ENCODE assay signal across 8 mouse cellular contexts in genomic region chr5:113180755-113181154, GRCm38 (mm10). TPM values are rescaled to one million over a fixed set of nuclear protein-coding genes. Genes with fewer than 3 reads are reported as not detected.
DNase-seq lines count a peak whose midpoint lies in the region; ATAC-seq and TF ChIP-seq lines count a peak whose summit lies in the region.

No protein-coding gene starts in this region.

- TF ChIP-seq POLR2A in cerebellum, adult 2 months (IDR thresholded peaks at IDR 0.05; ENCODE audit: borderline replicate concordance, insufficient read depth, low read length): no peak

- H3K4me2 ChIP-seq in kidney, postnatal 0 days (ENCODE audit: low read length): peak overlapping the region; percentile 41
- peak overlapping the region; percentile 56 for H3K4me2 ChIP-seq in embryonic facial prominence, embryonic 15.5 days (replicated peaks)
- peak overlapping the region; percentile 53; the same call in 1 of the 2 replicates for H3K4me2 ChIP-seq in limb, embryonic 11.5 days (ENCODE audit: low read depth, severe bottlenecking)
- H3K4me2 ChIP-seq in neural tube, embryonic 12.5 days (replicated peaks): peak overlapping the region; percentile 58

- H3K4me3 ChIP-seq in kidney, postnatal 0 days (replicated peaks; ENCODE audit: low read depth, low read length): no peak overlapping the region
- peak overlapping the region; percentile 32 for H3K4me3 ChIP-seq in embryonic facial prominence, embryonic 15.5 days (replicated peaks)
- peak overlapping the region; percentile 23; the same call in 1 of the 2 replicates for H3K4me3 ChIP-seq in limb, embryonic 11.5 days (ENCODE audit: low read depth, low read length)
- H3K4me3 ChIP-seq in neural tube, embryonic 12.5 days: no peak overlapping the region
- H3K4me3 ChIP-seq in cerebellum, adult 2 months (replicated peaks; ENCODE audit: insufficient read depth, low read depth, low read length): no peak overlapping the region

- WGBS in kidney, postnatal 0 days: 70% methylated on average over 15 of the region's 15 CpGs
- 80% methylated on average over 15 of the region's 15 CpGs for WGBS in embryonic facial prominence, embryonic 15.5 days
- 79% methylated on average over 15 of the region's 15 CpGs for WGBS in limb, embryonic 11.5 days
- 81% methylated on average over 15 of the region's 15 CpGs for WGBS in neural tube, embryonic 12.5 days
- 85% methylated on average over 15 of the region's 15 CpGs for WGBS in cerebellum, adult 2 months

- peak overlapping the region; percentile 50; the same call in 1 of the 2 replicates for H3K9ac ChIP-seq in kidney, postnatal 0 days (ENCODE audit: low read depth, low read length)
- H3K9ac ChIP-seq in embryonic facial prominence, embryonic 15.5 days: no peak overlapping the region
- H3K9ac ChIP-seq in limb, embryonic 11.5 days (ENCODE audit: low read length): peak overlapping the region; percentile 50
- no peak overlapping the region for H3K9ac ChIP-seq in neural tube, embryonic 12.5 days

- H3K27ac ChIP-seq in kidney, postnatal 0 days: peak overlapping the region; percentile 92
- peak overlapping the region; percentile 90 for H3K27ac ChIP-seq in embryonic facial prominence, embryonic 15.5 days (replicated peaks)
- H3K27ac ChIP-seq in limb, embryonic 11.5 days (replicated peaks; ENCODE audit: low read depth, low read length): peak overlapping the region; percentile 74
- no peak overlapping the region for H3K27ac ChIP-seq in neural tube, embryonic 12.5 days
- H3K27ac ChIP-seq in cerebellum, adult 2 months (ENCODE audit: insufficient read depth, low read length): no peak overlapping the region

- H3K9me3 ChIP-seq in kidney, postnatal 0 days (replicated peaks; ENCODE audit: low read length): no peaks in the 10 kb centered on the region
- 0 out of 2 replicates have a peak, but pooled peaks cover 5% of the 10 kb centered on the region for H3K9me3 ChIP-seq in embryonic facial prominence, embryonic 15.5 days (replicated peaks)
- no peaks in the 10 kb centered on the region for H3K9me3 ChIP-seq in limb, embryonic 11.5 days (ENCODE audit: control insufficient read depth, low read length)
- H3K9me3 ChIP-seq in neural tube, embryonic 12.5 days: no peaks in the 10 kb centered on the region

- H3K27me3 ChIP-seq in kidney, postnatal 0 days (ENCODE audit: insufficient read depth, low read length): no peaks in the 10 kb centered on the region
- H3K27me3 ChIP-seq in embryonic facial prominence, embryonic 15.5 days: no peaks in the 10 kb centered on the region
- H3K27me3 ChIP-seq in limb, embryonic 11.5 days (ENCODE audit: control insufficient read depth, insufficient read depth, low read length): no peaks in the 10 kb centered on the region
- no peaks in the 10 kb centered on the region for H3K27me3 ChIP-seq in neural tube, embryonic 12.5 days (replicated peaks)
- H3K27me3 ChIP-seq in cerebellum, adult 2 months (ENCODE audit: control insufficient read depth, insufficient read depth, low read length): no peaks in the 10 kb centered on the region

- no peak for TF ChIP-seq CTCF in kidney, postnatal 0 days (IDR thresholded peaks at IDR 0.05; ENCODE audit: low read depth)
- TF ChIP-seq CTCF in cerebellum, adult 2 months (IDR thresholded peaks at IDR 0.05; ENCODE audit: borderline replicate concordance, insufficient read depth, low read depth, low read length): no peak

- DNase-seq in kidney, postnatal 0 days (ENCODE audit: low spot score): no peak
- no peak for DNase-seq in kidney, adult 11 months
- DNase-seq in limb, embryonic 11.5 days (ENCODE audit: low spot score): no peak
- DNase-seq in cerebellum, adult 2 months: no peak
- DNase-seq in right cerebral cortex, adult 2 months (ENCODE audit: low spot score in 2 of 2): no peak
- DNase-seq in ovary, postnatal 10 days (ENCODE audit: low spot score): no peak

- H3K36me3 ChIP-seq in kidney, postnatal 0 days (ENCODE audit: insufficient read depth, low read length): 0 out of 2 replicates have a peak, but pooled peaks cover 5% of the 10 kb centered on the region
- no peaks in the 10 kb centered on the region for H3K36me3 ChIP-seq in embryonic facial prominence, embryonic 15.5 days
- H3K36me3 ChIP-seq in limb, embryonic 11.5 days (ENCODE audit: control insufficient read depth, insufficient read depth, low read length): no peaks in the 10 kb centered on the region
- H3K36me3 ChIP-seq in neural tube, embryonic 12.5 days: no peaks in the 10 kb centered on the region

- peaks cover 7% of the 10 kb centered on the region; the same call in 1 of the 2 replicates for H3K4me1 ChIP-seq in kidney, postnatal 0 days (replicated peaks; ENCODE audit: insufficient read depth, low read length)
- peaks cover 13% of the 10 kb centered on the region for H3K4me1 ChIP-seq in embryonic facial prominence, embryonic 15.5 days
- H3K4me1 ChIP-seq in limb, embryonic 11.5 days (ENCODE audit: control insufficient read depth, insufficient read depth, low read length): peaks cover 4% of the 10 kb centered on the region; the same call in 1 of the 2 replicates
- H3K4me1 ChIP-seq in neural tube, embryonic 12.5 days: peaks cover 9% of the 10 kb centered on the region
- H3K4me1 ChIP-seq in cerebellum, adult 2 months (ENCODE audit: control insufficient read depth, insufficient read depth, low read length): no peaks in the 10 kb centered on the region

- ATAC-seq in kidney, postnatal 0 days (replicated peaks; ENCODE audit: low FRiP score, low read depth): no peak
- no peak for ATAC-seq in embryonic facial prominence, embryonic 15.5 days (ENCODE audit: insufficient number of reproducible peaks, low FRiP score, low TSS enrichment, low read depth)
- ATAC-seq in limb, embryonic 11.5 days (ENCODE audit: insufficient number of reproducible peaks, low FRiP score, low TSS enrichment, low read depth): no peak
- 0 out of 2 replicates have a peak, but pooled peaks have one; percentile 1 for ATAC-seq in neural tube, embryonic 12.5 days (ENCODE audit: low FRiP score, low read depth)

RNA-seq across cellular contexts. Expression of gene 2900026A02Rik, which starts 40.3 kb away (rescaled TPM):
- polyA plus RNA-seq in kidney, postnatal 0 days (2015; fragmentation: Nextera tagmentation; extraction: Ambion mirVana): 4.8 and 5.0 TPM in 2 replicates
- polyA plus RNA-seq in embryonic facial prominence, embryonic 15.5 days (2015; fragmentation: Nextera tagmentation; extraction: Ambion mirVana): 14.2 and 16.4 TPM in 2 replicates
- 1.3 and 1.7 TPM in 2 replicates for polyA plus RNA-seq in limb, embryonic 11.5 days (2014; fragmentation: Nextera tagmentation; extraction: Ambion mirVana)
- polyA plus RNA-seq in neural tube, embryonic 12.5 days (2016; fragmentation: Nextera tagmentation; extraction: Ambion mirVana): 2.6 and 3.0 TPM in 2 replicates
- 4.9 and 5.2 TPM in 2 replicates for polyA plus RNA-seq in cerebellum, adult 2 months (2012; rRNA removed)

RNA-seq across cellular contexts. Expression of gene Tmem211, which starts 46.0 kb away (rescaled TPM):
- polyA plus RNA-seq in kidney, postnatal 0 days (2015; fragmentation: Nextera tagmentation; extraction: Ambion mirVana): 0.12 and 0.22 TPM in 2 replicates
- polyA plus RNA-seq in embryonic facial prominence, embryonic 15.5 days (2015; fragmentation: Nextera tagmentation; extraction: Ambion mirVana): 0.79 and 1.3 TPM in 2 replicates
- polyA plus RNA-seq in limb, embryonic 11.5 days (2014; fragmentation: Nextera tagmentation; extraction: Ambion mirVana): not detected in 2 replicates
- not detected in 2 replicates for polyA plus RNA-seq in neural tube, embryonic 12.5 days (2016; fragmentation: Nextera tagmentation; extraction: Ambion mirVana)
- polyA plus RNA-seq in cerebellum, adult 2 months (2012; rRNA removed): 0.10 and 0.18 TPM in 2 replicates

Comparison
In these comparisons a context has a peak if more than half of its experiments do, and no peak if none do; other contexts are left out.
1. H3K27ac ChIP-seq: peak in kidney, postnatal 0 days (single experiment), embryonic facial prominence, embryonic 15.5 days (single experiment) and limb, embryonic 11.5 days (single experiment); none in neural tube, embryonic 12.5 days (single experiment) and cerebellum, adult 2 months (single experiment).
2. H3K4me3 ChIP-seq: peak in embryonic facial prominence, embryonic 15.5 days (single experiment) and limb, embryonic 11.5 days (single experiment); none in kidney, postnatal 0 days (single experiment), neural tube, embryonic 12.5 days (single experiment) and cerebellum, adult 2 months (single experiment).
3. H3K9ac ChIP-seq: peak in kidney, postnatal 0 days (single experiment) and limb, embryonic 11.5 days (single experiment); none in embryonic facial prominence, embryonic 15.5 days (single experiment) and neural tube, embryonic 12.5 days (single experiment).
4. Peak in every context shown above with its lines, with median percentiles within 50 percentile points of each other: H3K4me2 ChIP-seq.